Mouse (Mus musculus) spleen, adult 2 months (tissue): ENCODE measurements around the gene Nphp4. TPM values are rescaled to one million over a fixed set of nuclear protein-coding genes. Genes with fewer than 3 reads are reported as not detected.
A peak's percentile ranks its signal among the peaks of the same experiment; 100 is the strongest.

Experiments used
- DNase-seq, 2 experiments: peaks; one replicate each; pipeline versions ENCODE4 v3.0.0 to v3.0.0-alpha.2; 2012 to 2021; ENCODE audit warnings: low spot score in 2 of 2, low read depth in 1 of 2
- H3K27ac ChIP-seq: fragments of 200-500 bp; 2 replicates; pipeline ENCODE4 v1.5.1; 2012; ENCODE audit warnings: low read length, inconsistent platforms; ENCODE audit not compliant: insufficient read depth
- H3K27me3 ChIP-seq: fragments of 200-500 bp; 2 replicates; pipeline ENCODE4 v1.6.1; 2012; ENCODE audit warnings: mild to moderate bottlenecking, moderate library complexity, low read length, inconsistent platforms; ENCODE audit not compliant: control insufficient read depth, insufficient read depth
- H3K36me3 ChIP-seq: fragments of 200-500 bp; 2 replicates; pipeline ENCODE4 v1.6.1; 2012; ENCODE audit warnings: mild to moderate bottlenecking, low read length, inconsistent platforms; ENCODE audit not compliant: control insufficient read depth, insufficient read depth
- H3K4me1 ChIP-seq: fragments of 200-500 bp; 2 replicates; pipeline ENCODE4 v1.6.1; 2011; ENCODE audit warnings: inconsistent platforms; ENCODE audit not compliant: control insufficient read depth, insufficient read depth, insufficient read length
- H3K4me3 ChIP-seq: fragments of 200-500 bp; 2 replicates; pipeline ENCODE4 v1.5.1; 2011; ENCODE audit warnings: mild to moderate bottlenecking, inconsistent platforms; ENCODE audit not compliant: insufficient read depth, insufficient read length; ENCODE audit errors: extremely low read depth
- CTCF ChIP-seq: fragments of 200-500 bp; IDR thresholded peaks from 2 replicates; pipeline ENCODE4 v1.5.1; 2011; ENCODE audit warnings: mild to moderate bottlenecking, inconsistent platforms; ENCODE audit not compliant: insufficient read depth, insufficient read length, insufficient replicate concordance; ENCODE audit errors: extremely low read depth
- POLR2A ChIP-seq: fragments of 200-500 bp; IDR thresholded peaks from 2 replicates; pipeline ENCODE4 v1.6.1; 2011; ENCODE audit warnings: low read depth, low read length, inconsistent platforms
- WGBS: fragments of 180-500 bp; shearing (Covaris S2); methylation state at CpG from one replicate; pipeline ENCODE4 v1.1.7; 2018; 5-methylcytosine and 5-hydroxymethylcytosine counted together
- polyA plus RNA-seq: library from polyadenylated mRNA; depleted of rRNA; stranded (reverse); fragments of >200 nt; gene quantifications from 2 replicates; pipeline ENCODE4 v1.2.3, GENCODE M21; 2012

Gene Nphp4
- polyA plus RNA-seq, 1 experiment: 1.2 TPM

GRCm38 (mm10) chr4:152477106-152477465 is 580 bp downstream of the Nphp4 start:
- DNase-seq: no peak
- H3K27ac ChIP-seq: no peak overlapping the region
- no peaks in the 10 kb centered on the region for H3K27me3 ChIP-seq
- H3K36me3 ChIP-seq: no peaks in the 10 kb centered on the region
- peak overlapping the region; percentile 67 for H3K4me3 ChIP-seq
- 1% methylated on average over 21 of the region's 21 CpGs for WGBS
- TF ChIP-seq CTCF (no peak), POLR2A (no peak)
- peaks cover 11% of the 10 kb centered on the region; the same call in 1 of the 2 replicates for H3K4me1 ChIP-seq

DNA sequence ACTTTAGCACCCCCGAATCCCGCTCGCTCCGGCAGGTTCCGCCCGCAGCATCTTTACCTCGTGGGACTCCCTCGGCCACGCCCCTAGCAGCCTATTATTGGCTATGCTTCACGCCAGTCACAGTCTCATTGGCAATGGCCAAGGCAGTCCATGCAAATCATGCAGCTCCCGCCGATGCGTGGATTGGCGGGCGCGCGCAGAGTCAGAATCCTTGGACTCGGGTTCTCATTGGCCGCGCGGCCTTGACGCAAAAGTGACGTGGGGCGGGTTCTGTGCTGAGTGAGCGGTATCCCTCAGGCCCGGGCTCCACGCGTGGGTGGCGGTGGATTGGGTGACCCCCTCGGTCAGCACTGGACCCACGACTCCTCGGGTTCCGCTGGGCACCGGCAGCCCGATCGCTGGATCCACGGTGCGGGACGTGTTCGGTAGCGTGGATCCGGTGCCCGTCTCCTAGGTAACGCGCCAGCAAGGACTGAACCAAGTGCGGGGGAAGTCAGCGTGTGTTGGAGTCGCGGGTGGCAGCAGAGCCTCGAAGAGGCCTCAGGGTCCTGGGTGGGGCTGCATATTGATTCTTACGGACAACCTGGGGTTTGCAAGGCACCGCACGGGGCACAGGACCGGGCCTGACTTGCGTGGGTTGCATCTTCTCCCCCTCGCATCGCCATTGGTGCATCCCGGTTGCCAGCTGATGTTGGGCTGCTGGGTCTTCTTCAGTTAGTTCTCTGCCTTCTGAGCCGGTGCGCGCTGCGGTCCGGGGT is 1.1 kb downstream of the Nphp4 start, which contains the start of gene Kcnab2:
Gene Kcnab2, minus strand, starts transcription at position 406 of the 758 bp plus-strand sequence.
- H3K4me3 ChIP-seq: peak within 1 kb of the TSS; percentile 91
- DNase-seq: peak; percentile 98 to 100
- H3K27ac ChIP-seq: peak within 1 kb of the TSS; percentile 90
- no peak for TF ChIP-seq CTCF
- TF ChIP-seq POLR2A: peak; percentile 0
- H3K36me3 ChIP-seq: no peaks in the 10 kb centered on the region
- no peaks in the 10 kb centered on the region for H3K27me3 ChIP-seq
- WGBS: under 1% methylated on average over 63 of the region's 63 CpGs
- H3K4me1 ChIP-seq: peaks cover 11% of the 10 kb centered on the region; the same call in 1 of the 2 replicates

DNA sequence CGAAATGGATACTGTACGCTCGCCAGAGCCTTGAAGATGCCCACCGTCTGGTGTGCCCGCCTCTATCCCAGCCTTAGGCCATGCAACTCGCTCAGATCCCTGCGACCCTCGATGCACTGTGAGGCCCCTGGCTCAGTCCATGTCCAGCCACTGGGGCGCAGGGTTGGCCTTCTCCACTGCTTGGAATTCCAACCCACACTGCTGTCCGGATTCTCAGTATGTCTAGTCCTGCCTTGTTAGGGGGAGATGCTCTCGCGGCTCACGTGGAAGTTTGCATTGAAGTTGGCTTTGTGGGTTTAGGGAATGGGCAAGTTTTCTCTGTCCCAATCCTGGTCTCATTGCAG is 1.7 kb downstream of the Nphp4 start:
- Histone ChIP-seq H3K4me1 (peaks cover 11% of the 10 kb centered on the region; the same call in 1 of the 2 replicates), H3K27me3 (no peaks in the 10 kb centered on the region), H3K36me3 (no peaks in the 10 kb centered on the region), H3K27ac (peak overlapping the region; percentile 90), H3K4me3 (peak overlapping the region; percentile 91)
- TF ChIP-seq POLR2A: no peak
- no peak for TF ChIP-seq CTCF
- 3% methylated on average over 13 of the region's 13 CpGs for WGBS
- DNase-seq: no peak

DNA sequence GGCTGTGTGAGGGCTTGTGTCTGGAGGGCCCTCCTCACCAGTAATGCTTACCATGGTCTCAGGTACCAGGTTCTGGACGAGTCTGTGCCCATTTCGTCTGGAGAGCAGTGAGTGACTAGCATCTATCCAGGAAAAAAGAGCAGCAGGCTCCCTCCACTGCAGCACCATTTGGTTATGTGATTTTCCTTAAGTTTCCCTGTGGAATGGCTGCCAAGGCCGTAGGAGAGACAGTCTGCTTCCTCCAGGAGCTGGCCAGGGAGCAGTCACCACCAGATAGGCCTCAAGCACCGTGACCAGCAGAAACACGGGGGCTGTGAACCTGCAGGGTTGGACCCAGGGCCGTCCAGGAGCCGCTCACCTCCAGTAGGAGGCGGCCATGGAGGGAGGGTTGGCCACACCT is 3.9 kb downstream of the Nphp4 start:
- H3K27me3 ChIP-seq: no peaks in the 10 kb centered on the region
- H3K27ac ChIP-seq: no peak overlapping the region
- WGBS: 74% methylated on average over 8 of the region's 8 CpGs
- peaks cover 11% of the 10 kb centered on the region; the same call in 1 of the 2 replicates for H3K4me1 ChIP-seq
- TF ChIP-seq CTCF (no peak), POLR2A (no peak)
- no peak overlapping the region for H3K4me3 ChIP-seq
- H3K36me3 ChIP-seq: no peaks in the 10 kb centered on the region
- DNase-seq: no peak

GRCm38 (mm10) chr4:152488046-152488445 is 11.5 kb downstream of the Nphp4 start:
- Histone ChIP-seq H3K27ac (no peak overlapping the region), H3K4me1 (no peaks in the 10 kb centered on the region), H3K27me3 (no peaks in the 10 kb centered on the region), H3K4me3 (no peak overlapping the region), H3K36me3 (no peaks in the 10 kb centered on the region)
- TF ChIP-seq POLR2A: no peak
- TF ChIP-seq CTCF: no peak
- 86% methylated on average over 10 of the region's 10 CpGs for WGBS
- DNase-seq: no peak

DNA sequence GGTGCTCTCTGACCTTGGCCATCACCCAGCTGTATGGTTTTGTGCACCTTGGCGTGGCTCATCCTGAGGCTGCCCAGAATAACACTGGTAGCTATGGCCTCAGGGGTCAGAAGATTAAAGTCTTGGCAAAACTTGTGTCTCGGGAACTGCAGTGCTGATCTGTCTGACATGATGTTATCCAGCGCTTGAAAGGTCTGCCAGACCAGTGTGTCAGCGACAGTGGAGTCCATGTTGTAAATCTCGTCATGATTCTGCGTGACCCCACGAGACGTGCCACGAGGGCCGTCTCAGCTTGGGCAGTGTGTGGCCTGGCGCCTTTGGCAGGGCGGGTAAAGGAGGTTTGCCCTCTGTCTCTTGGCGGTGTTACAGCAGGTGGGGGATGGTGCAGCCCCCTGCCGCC is 13.8 kb downstream of the Nphp4 start:
- no peaks in the 10 kb centered on the region for H3K4me1 ChIP-seq
- no peak overlapping the region for H3K27ac ChIP-seq
- DNase-seq: no peak
- no peak overlapping the region for H3K4me3 ChIP-seq
- TF ChIP-seq CTCF (no peak), POLR2A (no peak)
- no peaks in the 10 kb centered on the region for H3K36me3 ChIP-seq
- WGBS: 93% methylated on average over 14 of the region's 14 CpGs
- no peaks in the 10 kb centered on the region for H3K27me3 ChIP-seq

- WGBS: 16% methylated on average over 15 of the region's 15 CpGs
- DNase-seq: peak; percentile 42 to 83
- Histone ChIP-seq H3K27me3 (no peaks in the 10 kb centered on the region), H3K36me3 (no peaks in the 10 kb centered on the region), H3K4me1 (no peaks in the 10 kb centered on the region), H3K4me3 (peak overlapping the region; percentile 51; the same call in 1 of the 2 replicates), H3K27ac (no peak overlapping the region)
- peak; percentile 92 for TF ChIP-seq CTCF
- no peak for TF ChIP-seq POLR2A
Measured at GRCm38 (mm10) chr4:152491250-152491899, 14.9 kb downstream of the Nphp4 start.
